ENCODE assay signal across 21 mouse cellular contexts in genomic region chr11:6252824-6253223, GRCm38 (mm10). TPM values are rescaled to one million over a fixed set of nuclear protein-coding genes. Genes with fewer than 3 reads are reported as not detected.
"Had no signal": no experiment of that assay in that cellular context is flagged by ENCODE, and none has a peak within 500 bp of the region (broad histone marks: within the 10 kb centered on the region; RNA-seq: fewer than 3 reads in every experiment).

No protein-coding gene starts in this region.

- DNase-seq: lung, adult 18-20 months; lung, embryonic 14.5 days; lung, postnatal 10 days; lung, postnatal 4 days; midbrain, embryonic 14.5 days; retina, postnatal 1 day; right cerebral cortex, adult 18-20 months; right cerebral cortex, postnatal 25 days; right cerebral cortex, postnatal 4 days; thymus, adult 18-20 months; thymus, postnatal 14 days; thymus, postnatal 36 days had no signal

- H3K9ac ChIP-seq: liver, embryonic 14.5 days; lung, embryonic 14.5 days; neural tube, embryonic 13.5 days; neural tube, embryonic 15.5 days; stomach, embryonic 15.5 days had no signal

- H3K27me3 ChIP-seq: neural tube, embryonic 13.5 days; neural tube, embryonic 15.5 days; stomach, embryonic 15.5 days had no signal

- H3K4me1 ChIP-seq: neural tube, embryonic 13.5 days; neural tube, embryonic 15.5 days; stomach, embryonic 15.5 days had no signal

- H3K9me3 ChIP-seq: midbrain, embryonic 10.5 days; neural tube, embryonic 13.5 days; neural tube, embryonic 15.5 days; stomach, embryonic 15.5 days had no signal

- H3K27ac ChIP-seq: liver, embryonic 14.5 days; midbrain, embryonic 10.5 days; neural tube, embryonic 13.5 days; neural tube, embryonic 15.5 days; stomach, embryonic 15.5 days had no signal

- ATAC-seq: midbrain, embryonic 16.5 days had no signal

- H3K4me2 ChIP-seq: lung, embryonic 14.5 days; neural tube, embryonic 13.5 days; neural tube, embryonic 15.5 days; stomach, embryonic 15.5 days had no signal

- H3K4me3 ChIP-seq: midbrain, embryonic 10.5 days; myocyte; neural tube, embryonic 13.5 days; neural tube, embryonic 15.5 days; stomach, embryonic 15.5 days had no signal

RNA-seq across cellular contexts. Expression of gene Npc1l1, which starts 22.9 kb away (rescaled TPM):
- polyA plus RNA-seq: lung, embryonic 14.5 days; lung, embryonic 16.5 days; midbrain, embryonic 10.5 days; midbrain, embryonic 14.5 days; neural tube, embryonic 11.5 days; neural tube, embryonic 13.5 days had no signal
